Mouse (Mus musculus): Measurements from ENCODE around the gene Insl3. TPM values are rescaled to one million over a fixed set of nuclear protein-coding genes. Genes with fewer than 3 reads are reported as not detected.
"Not testable (repeated sequence)": the region's sequence is repeated elsewhere in the genome, so short reads cannot be mapped to it uniquely, and the experiment has no call there.

Gene Insl3
- polyA plus RNA-seq, 1 experiment, result 0.13 TPM

- Histone ChIP-seq H3ac (ENCODE audit: control insufficient read depth, insufficient read length) (no peak overlapping the region), H3K36me3 (ENCODE audit: control insufficient read depth, insufficient read depth) (no peaks in the 10 kb centered on the region), H3K4me3 (no peak overlapping the region), H3K4me2 (ENCODE audit: low read depth) (no peak overlapping the region), H3K79me2 (ENCODE audit: control insufficient read depth, insufficient read depth) (no peaks in the 10 kb centered on the region), H3K27me3 (ENCODE audit: control insufficient read depth, insufficient read depth, insufficient read length) (peaks cover 51% of the 10 kb centered on the region)
- TF ChIP-seq POLR2A (IDR thresholded peaks at IDR 0.05; ENCODE audit: insufficient read length, low read depth) (no peak), POLR2AphosphoS2 (IDR thresholded peaks at IDR 0.05; ENCODE audit: insufficient read length, low read depth) (no peak), MYOD1 (IDR thresholded peaks at IDR 0.05; ENCODE audit: control insufficient read depth in 1 of 3, insufficient read length in 2 of 3, low read depth in 2 of 3) (no peak), MYOG (IDR thresholded peaks at IDR 0.05; ENCODE audit: control insufficient read depth in 1 of 3, insufficient read depth in 1 of 3, insufficient read length in 2 of 3, low read depth in 2 of 3) (no peak), USF1 (IDR thresholded peaks at IDR 0.05; ENCODE audit: low read depth) (no peak)
These were observed 4.4 kb downstream of the Insl3 start for GRCm38 (mm10) chr8:71693166-71694041.

GRCm38 (mm10) chr8:71695456-71695855 lies 6.4 kb downstream of the Insl3 start:
- not testable (repeated sequence) for H3K4me3 ChIP-seq; H3ac ChIP-seq (ENCODE audit: control insufficient read depth, insufficient read length); H3K36me3 ChIP-seq (ENCODE audit: control insufficient read depth, insufficient read depth); H3K79me2 ChIP-seq (ENCODE audit: control insufficient read depth, insufficient read depth); H3K4me2 ChIP-seq (ENCODE audit: low read depth)
- H3K27me3 ChIP-seq (ENCODE audit: control insufficient read depth, insufficient read depth, insufficient read length), result peaks cover 36% of the 10 kb centered on the region

- no peak for TF ChIP-seq MYOG (IDR thresholded peaks at IDR 0.05; ENCODE audit: control insufficient read depth in 1 of 3, insufficient read depth in 1 of 3, insufficient read length in 2 of 3, low read depth in 2 of 3)
- TF ChIP-seq POLR2A (IDR thresholded peaks at IDR 0.05; ENCODE audit: insufficient read length, low read depth), result no peak
- H3K4me3 ChIP-seq, result no peak overlapping the region
- peaks cover 6% of the 10 kb centered on the region for H3K27me3 ChIP-seq (ENCODE audit: control insufficient read depth, insufficient read depth, insufficient read length)
- H3K4me2 ChIP-seq (ENCODE audit: low read depth), result peak overlapping the region; percentile 38
- no peaks in the 10 kb centered on the region for H3K36me3 ChIP-seq (ENCODE audit: control insufficient read depth, insufficient read depth)
- no peaks in the 10 kb centered on the region for H3K79me2 ChIP-seq (ENCODE audit: control insufficient read depth, insufficient read depth)
- H3ac ChIP-seq (ENCODE audit: control insufficient read depth, insufficient read length), result no peak overlapping the region
These were observed 11.7 kb downstream of the Insl3 start for GRCm38 (mm10) chr8:71700493-71701269.

GRCm38 (mm10) chr8:71701414-71702086 lies 12.5 kb downstream of the Insl3 start, which contains the start of gene B3gnt3:
Gene B3gnt3, minus strand, starts transcription at chr8:71701789.
- Histone ChIP-seq H3K27me3 (ENCODE audit: control insufficient read depth, insufficient read depth, insufficient read length) (peaks cover 6% of the 10 kb centered on the region), H3ac (ENCODE audit: control insufficient read depth, insufficient read length) (no peak within 1 kb of the TSS), H3K79me2 (ENCODE audit: control insufficient read depth, insufficient read depth) (no peaks in the 10 kb centered on the region), H3K4me2 (ENCODE audit: low read depth) (peak within 1 kb of the TSS; percentile 38), H3K4me3 (no peak within 1 kb of the TSS), H3K36me3 (ENCODE audit: control insufficient read depth, insufficient read depth) (no peaks in the 10 kb centered on the region)
- no peak for TF ChIP-seq TCF3 (IDR thresholded peaks at IDR 0.05; ENCODE audit: insufficient read length, low read depth)
- no peak for TF ChIP-seq MYOG (IDR thresholded peaks at IDR 0.05; ENCODE audit: control insufficient read depth in 1 of 3, insufficient read depth in 1 of 3, insufficient read length in 2 of 3, low read depth in 2 of 3)
- no peak for TF ChIP-seq MAX (IDR thresholded peaks at IDR 0.05; ENCODE audit: low read depth)
- no peak for TF ChIP-seq SRF (IDR thresholded peaks at IDR 0.05; ENCODE audit: control insufficient read depth, insufficient read length, low read depth)
- TF ChIP-seq E2F4 (IDR thresholded peaks at IDR 0.05; ENCODE audit: insufficient read depth), result no peak
- TF ChIP-seq POLR2AphosphoS2 (IDR thresholded peaks at IDR 0.05; ENCODE audit: insufficient read length, low read depth), result no peak
- no peak for TF ChIP-seq TCF12 (IDR thresholded peaks at IDR 0.05; ENCODE audit: insufficient read depth, poor library complexity, severe bottlenecking)
- TF ChIP-seq USF1 (IDR thresholded peaks at IDR 0.05; ENCODE audit: low read depth), result no peak
- TF ChIP-seq CEBPB (IDR thresholded peaks at IDR 0.05; ENCODE audit: insufficient read depth, poor library complexity, severe bottlenecking), result no peak
- TF ChIP-seq MYOD1 (IDR thresholded peaks at IDR 0.05; ENCODE audit: control insufficient read depth in 1 of 3, insufficient read length in 2 of 3, low read depth in 2 of 3), result no peak
- no peak for TF ChIP-seq REST (IDR thresholded peaks at IDR 0.05; ENCODE audit: insufficient read depth, insufficient read length)
- no peak for TF ChIP-seq POLR2A (IDR thresholded peaks at IDR 0.05; ENCODE audit: insufficient read length, low read depth)

- TF ChIP-seq MAX (IDR thresholded peaks at IDR 0.05; ENCODE audit: low read depth), result no peak
- no peak for TF ChIP-seq USF1 (IDR thresholded peaks at IDR 0.05; ENCODE audit: low read depth)
- TF ChIP-seq POLR2A (IDR thresholded peaks at IDR 0.05; ENCODE audit: insufficient read length, low read depth), result no peak
- TF ChIP-seq MYOG (IDR thresholded peaks at IDR 0.05; ENCODE audit: control insufficient read depth in 1 of 3, insufficient read depth in 1 of 3, insufficient read length in 2 of 3, low read depth in 2 of 3), result no peak
- TF ChIP-seq E2F4 (IDR thresholded peaks at IDR 0.05; ENCODE audit: insufficient read depth), result no peak
- TF ChIP-seq REST (IDR thresholded peaks at IDR 0.05; ENCODE audit: insufficient read depth, insufficient read length), result no peak
- TF ChIP-seq TCF3 (IDR thresholded peaks at IDR 0.05; ENCODE audit: insufficient read length, low read depth), result no peak
- TF ChIP-seq MYOD1 (IDR thresholded peaks at IDR 0.05; ENCODE audit: control insufficient read depth in 1 of 3, insufficient read length in 2 of 3, low read depth in 2 of 3), result no peak
- TF ChIP-seq CEBPB (IDR thresholded peaks at IDR 0.05; ENCODE audit: insufficient read depth, poor library complexity, severe bottlenecking), result no peak
- TF ChIP-seq TCF12 (IDR thresholded peaks at IDR 0.05; ENCODE audit: insufficient read depth, poor library complexity, severe bottlenecking), result no peak
- TF ChIP-seq SRF (IDR thresholded peaks at IDR 0.05; ENCODE audit: control insufficient read depth, insufficient read length, low read depth), result no peak
- TF ChIP-seq POLR2AphosphoS2 (IDR thresholded peaks at IDR 0.05; ENCODE audit: insufficient read length, low read depth), result no peak
- H3ac ChIP-seq (ENCODE audit: control insufficient read depth, insufficient read length), result no peak overlapping the region
- H3K79me2 ChIP-seq (ENCODE audit: control insufficient read depth, insufficient read depth), result no peaks in the 10 kb centered on the region
- H3K4me2 ChIP-seq (ENCODE audit: low read depth), result no peak overlapping the region
- no peak overlapping the region for H3K4me3 ChIP-seq
- peaks cover 6% of the 10 kb centered on the region for H3K27me3 ChIP-seq (ENCODE audit: control insufficient read depth, insufficient read depth, insufficient read length)
- H3K36me3 ChIP-seq (ENCODE audit: control insufficient read depth, insufficient read depth), result no peaks in the 10 kb centered on the region
These were observed 13.0 kb downstream of the Insl3 start for GRCm38 (mm10) chr8:71702087-71702432.

Measured in myocyte (in vitro differentiated cells).